Mouse (Mus musculus): ENCODE measurements around the gene Gm45837.

DNA sequence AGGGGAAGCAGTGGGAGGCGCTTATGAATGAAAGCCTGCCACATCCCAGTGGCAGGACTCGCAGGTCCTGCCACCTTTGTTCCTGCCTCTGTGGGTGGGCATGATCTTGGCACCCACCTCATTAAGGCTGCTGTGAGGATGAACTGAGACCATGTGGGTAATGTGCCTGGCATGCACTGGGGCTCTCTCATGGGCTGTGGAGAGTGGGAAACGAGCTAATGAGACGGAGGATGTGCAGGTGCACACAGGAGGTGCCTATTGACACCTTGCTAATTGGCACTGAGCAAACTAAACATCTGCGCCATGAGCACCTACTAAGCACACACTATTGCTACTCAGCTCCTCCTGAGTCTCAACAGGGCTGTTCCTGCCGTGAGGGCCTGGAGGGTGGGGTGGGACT is 24.4 kb downstream of the Gm45837 start:
- TF ChIP-seq CTCF (IDR thresholded peaks at IDR 0.05; ENCODE audit: low read depth, low read length), result no peak
- no peak for TF ChIP-seq POLR2A (IDR thresholded peaks at IDR 0.05; ENCODE audit: extremely low read depth, insufficient read depth, low read length)

Measured in liver, adult 2 months (tissue).